Mouse (Mus musculus): ENCODE results near the gene Gm4027.
"Not testable (repeated sequence)": the region's sequence is repeated elsewhere in the genome, so short reads cannot be mapped to it uniquely, and the experiment has no call there.

The Gm4027 gene

GRCm38 (mm10) chr12:87618569-87618968 lies at the start of gene Gm4027:
Gene Gm4027 (plus strand): TSS chr12:87618869.
- not testable (repeated sequence) for DNase-seq (ENCODE audit: low spot score in 2 of 2)

DNA sequence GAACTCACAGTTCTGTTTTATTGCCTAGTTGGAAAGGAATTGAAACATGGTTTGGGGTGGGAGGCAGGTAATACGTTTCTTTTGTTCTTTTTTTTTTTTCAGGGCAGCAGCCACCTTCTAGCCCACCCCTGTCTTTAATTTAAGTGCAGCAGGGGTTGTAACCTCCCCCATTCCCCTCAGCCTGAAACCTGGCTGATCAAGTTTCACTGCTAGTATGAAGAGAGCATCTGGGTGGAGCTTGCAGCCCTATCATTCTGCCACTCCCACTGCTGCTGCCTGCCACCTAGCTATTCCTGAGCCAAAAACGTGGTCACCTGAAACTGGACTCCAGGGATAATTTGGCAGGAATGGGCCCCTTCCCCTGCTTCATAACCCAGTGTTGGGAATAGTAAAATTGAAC lies 17.3 kb upstream of the Gm4027 start:
- not testable (repeated sequence) for DNase-seq (ENCODE audit: low spot score in 2 of 2)

- DNase-seq (ENCODE audit: low spot score in 2 of 2) = not testable (repeated sequence)
Measured at GRCm38 (mm10) chr12:87602388-87602787, 16.3 kb upstream of the Gm4027 start, which contains the start of gene Oog1. Gene Oog1 (plus strand): TSS chr12:87602688.

DNA sequence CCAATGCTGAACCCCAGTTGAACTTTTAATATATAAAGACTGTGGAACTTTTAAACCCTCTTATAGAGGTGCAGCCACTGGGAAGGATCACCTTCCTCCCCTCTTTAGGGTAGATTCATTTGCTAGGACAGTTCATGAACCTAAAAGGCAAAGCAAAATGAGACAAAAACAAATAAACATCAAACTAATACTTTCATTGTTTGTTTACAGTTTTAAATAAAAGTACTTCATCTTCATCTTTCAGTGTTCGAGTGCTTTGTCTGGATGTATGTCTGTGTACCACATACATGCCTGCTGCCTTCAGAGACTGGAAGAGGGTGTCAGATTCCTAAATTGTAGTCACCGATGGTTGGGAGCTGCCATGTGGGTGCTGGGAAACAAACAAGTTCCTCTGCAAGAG lies 25.9 kb downstream of the Gm4027 start, which contains the start of gene Gm16381:
Gene Gm16381, minus strand, starts transcription at position 101 of the 400 bp plus-strand sequence.
- not testable (repeated sequence) for DNase-seq (ENCODE audit: low spot score in 2 of 2)

GRCm38 (mm10) chr12:87652916-87653703 lies 34.4 kb downstream of the Gm4027 start:
- DNase-seq (ENCODE audit: low spot score in 2 of 2) = not testable (repeated sequence)

Measured in frontal cortex, postnatal 14 days (tissue).